Mouse (Mus musculus) cerebellum, adult 2 months (tissue): ENCODE data around the gene Frmd8. TPM values are rescaled to one million over a fixed set of nuclear protein-coding genes. Genes with fewer than 3 reads are reported as not detected.

Experiments used
- DNase-seq, 2 experiments: peaks; one replicate each; pipeline ENCODE4 v3.0.0; 2021
- H3K27ac ChIP-seq: fragments of 200-500 bp; 2 replicates; pipeline ENCODE4 v1.5.1; 2012; ENCODE audit warnings: low read length, control low read depth, inconsistent platforms; ENCODE audit not compliant: insufficient read depth
- H3K27me3 ChIP-seq: fragments of 200-500 bp; 2 replicates; pipeline ENCODE4 v1.6.1; 2012; ENCODE audit warnings: inconsistent platforms, mild to moderate bottlenecking, low read length, moderate library complexity; ENCODE audit not compliant: control insufficient read depth, insufficient read depth
- H3K4me1 ChIP-seq: fragments of 200-500 bp; 2 replicates; pipeline ENCODE4 v1.6.1; 2011; ENCODE audit warnings: low read length; ENCODE audit not compliant: control insufficient read depth, insufficient read depth
- H3K4me3 ChIP-seq: fragments of 200-500 bp; replicated peaks from 2 replicates; pipeline ENCODE3; 2011; ENCODE audit warnings: mild to moderate bottlenecking, low read depth, low read length, control low read depth; ENCODE audit not compliant: insufficient read depth
- CTCF ChIP-seq: fragments of 200-500 bp; IDR thresholded peaks from 2 replicates; pipeline ENCODE4 v1.5.1; 2011; ENCODE audit warnings: low read depth, mild to moderate bottlenecking, control low read depth, low read length, moderate library complexity, borderline replicate concordance; ENCODE audit not compliant: insufficient read depth
- POLR2A ChIP-seq: fragments of 200-500 bp; IDR thresholded peaks from 2 replicates; pipeline ENCODE4 v1.6.1; 2011; ENCODE audit warnings: low read length, control low read depth, borderline replicate concordance; ENCODE audit not compliant: insufficient read depth
- WGBS: fragments of 180-500 bp; shearing (Covaris S2); methylation state at CpG from one replicate; pipeline ENCODE4 v1.1.7; 2018; 5-methylcytosine and 5-hydroxymethylcytosine counted together
- polyA plus RNA-seq: library from polyadenylated mRNA; depleted of rRNA; stranded (reverse); fragments of >200 nt; gene quantifications from 2 replicates; pipeline ENCODE4 v1.2.3, GENCODE M21; 2012

The Frmd8 gene
- polyA plus RNA-seq, 1 experiment, result 28.3 TPM

GRCm38 (mm10) chr19:5879735-5880134, 4.7 kb upstream of the Frmd8 start:
- no peaks in the 10 kb centered on the region for H3K27me3 ChIP-seq
- H3K4me3 ChIP-seq, result no peak overlapping the region
- no peak for DNase-seq
- H3K4me1 ChIP-seq, result peaks cover 4% of the 10 kb centered on the region; the same call in 1 of the 2 replicates
- TF ChIP-seq CTCF (no peak), POLR2A (no peak)
- 91% methylated on average over 7 of the region's 7 CpGs for WGBS
- H3K27ac ChIP-seq, result no peak overlapping the region

- WGBS, result 75% methylated on average over 3 of the region's 3 CpGs
- TF ChIP-seq POLR2A (no peak), CTCF (no peak)
- DNase-seq, result no peak
- Histone ChIP-seq H3K27me3 (no peaks in the 10 kb centered on the region), H3K27ac (no peak overlapping the region), H3K4me1 (peaks cover 4% of the 10 kb centered on the region; the same call in 1 of the 2 replicates), H3K4me3 (no peak overlapping the region)
These were observed 3.8 kb upstream of the Frmd8 start for GRCm38 (mm10) chr19:5878916-5879315.

- no peaks in the 10 kb centered on the region for H3K27me3 ChIP-seq
- no peak overlapping the region for H3K4me3 ChIP-seq
- no peak for DNase-seq
- TF ChIP-seq POLR2A (no peak), CTCF (no peak)
- no peak overlapping the region for H3K27ac ChIP-seq
- 41% methylated on average over 7 of the region's 7 CpGs for WGBS
- H3K4me1 ChIP-seq, result peaks cover 4% of the 10 kb centered on the region; the same call in 1 of the 2 replicates
These were observed 3.3 kb upstream of the Frmd8 start for GRCm38 (mm10) chr19:5878362-5878722.

- peak; percentile 76 to 77 for DNase-seq
- 43% methylated on average over 15 of the region's 15 CpGs for WGBS
- peaks cover 10% of the 10 kb centered on the region for H3K4me1 ChIP-seq
- no peak for TF ChIP-seq POLR2A
- peak; percentile 87 for TF ChIP-seq CTCF
- H3K27me3 ChIP-seq, result no peaks in the 10 kb centered on the region
- no peak within 1 kb of the TSS for H3K27ac ChIP-seq
- no peak within 1 kb of the TSS for H3K4me3 ChIP-seq
These were observed 2.7 kb upstream of the Frmd8 start, which contains the start of gene Slc25a45 for GRCm38 (mm10) chr19:5877618-5878361. Gene Slc25a45 (plus strand): TSS chr19:5877808.

- Histone ChIP-seq H3K4me3 (peak overlapping the region; percentile 95), H3K27me3 (no peaks in the 10 kb centered on the region), H3K4me1 (peaks cover 12% of the 10 kb centered on the region), H3K27ac (no peak overlapping the region; the same call in 1 of the 2 replicates)
- TF ChIP-seq CTCF (no peak), POLR2A (no peak)
- no peak for DNase-seq
- WGBS, result 9% methylated on average over 13 of the region's 13 CpGs
These were observed 594 bp downstream of the Frmd8 start for GRCm38 (mm10) chr19:5874391-5874968.

GRCm38 (mm10) chr19:5872931-5873556, 2.0 kb downstream of the Frmd8 start:
- Histone ChIP-seq H3K4me1 (peaks cover 12% of the 10 kb centered on the region), H3K27ac (no peak overlapping the region), H3K4me3 (no peak overlapping the region), H3K27me3 (no peaks in the 10 kb centered on the region)
- TF ChIP-seq POLR2A (no peak), CTCF (no peak)
- no peak for DNase-seq
- 85% methylated on average over 19 of the region's 19 CpGs for WGBS

- Histone ChIP-seq H3K4me3 (no peak overlapping the region), H3K27me3 (no peaks in the 10 kb centered on the region), H3K27ac (no peak overlapping the region), H3K4me1 (peaks cover 12% of the 10 kb centered on the region)
- no peak for TF ChIP-seq CTCF
- no peak for TF ChIP-seq POLR2A
- WGBS, result 87% methylated on average over 4 of the region's 4 CpGs
- no peak for DNase-seq
These were observed 2.5 kb downstream of the Frmd8 start for GRCm38 (mm10) chr19:5872528-5872927.
